Mouse (Mus musculus): ENCODE measurements around the gene Clta. TPM values are rescaled to one million over a fixed set of nuclear protein-coding genes. Genes with fewer than 3 reads are reported as not detected.

The Clta gene
- total and polyA plus RNA-seq, 3 experiments: 301 to 454 (median 450) TPM

DNA sequence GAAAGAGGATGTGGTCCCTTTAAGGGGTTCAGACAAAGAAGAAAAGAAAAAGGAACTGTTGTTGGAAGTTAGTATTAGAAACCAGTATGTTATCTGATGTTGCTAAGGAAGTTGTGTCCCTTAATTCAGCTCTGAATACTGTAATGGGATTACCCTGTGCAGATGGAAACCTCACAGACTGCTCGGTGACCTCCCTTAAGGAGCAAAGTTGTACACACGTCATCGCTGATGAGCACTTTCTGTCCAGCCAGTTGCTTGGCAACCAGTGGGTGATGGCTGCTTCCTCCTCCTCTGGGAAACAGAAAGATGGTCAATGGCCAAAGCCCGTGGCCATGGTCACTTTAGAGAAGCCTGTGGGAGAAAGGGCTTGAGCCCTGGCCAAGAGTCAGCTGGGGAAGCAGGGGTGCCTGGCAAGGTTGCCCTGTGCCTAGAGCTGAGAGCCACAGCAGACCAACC, 30.7 kb upstream of the Clta start:
- Histone ChIP-seq H3K36me3 (replicated peaks in 1 of 2; ENCODE audit: control insufficient read depth in 1 of 2, insufficient read depth in 1 of 2, low read length in 1 of 2) (peaks cover 16 to 52% of the 10 kb centered on the region in 2 experiments), H3K9ac (ENCODE audit: insufficient read depth, low read depth) (peak overlapping the region; percentile 29; the same call in 1 of the 2 replicates), H3K27me3 (replicated peaks) (no peaks in the 10 kb centered on the region), H3K27ac (ENCODE audit: insufficient read depth, low read depth) (peak overlapping the region; percentile 71), H3K9me3 (replicated peaks; ENCODE audit: low read length) (no peaks in the 10 kb centered on the region), H3K4me2 (ENCODE audit: insufficient read depth, low read depth, poor library complexity, severe bottlenecking) (peak overlapping the region; percentile 25; the same call in 1 of the 2 replicates), H3K4me1 (ENCODE audit: control insufficient read depth in 1 of 2, insufficient read depth in 2 of 2) (peaks cover 41 to 84% of the 10 kb centered on the region in 2 experiments), H3K4me3 (replicated peaks in 1 of 3; ENCODE audit: low read depth in 2 of 3, low read length in 2 of 3, poor library complexity in 1 of 3) (no peak overlapping the region), H3K79me2 (replicated peaks; ENCODE audit: control insufficient read depth, extremely low read depth, insufficient read depth, poor library complexity, severe bottlenecking) (peaks cover 3% of the 10 kb centered on the region; the same call in 1 of the 2 replicates)
- dilution Hi-C loops (cut with MboI; ENCODE audit: extremely low pct_ligation_motif_present, extremely low pct_unique_long_range_greater_than_20kb, low sequenced_read_pairs) (no loop called here), in situ Hi-C loops (cut with MboI; ENCODE audit: low pct_ligation_motif_present, low pct_unique_long_range_greater_than_20kb, low sequenced_read_pairs) (no loop called here)
- no peak for TF ChIP-seq NELFE (IDR thresholded peaks at IDR 0.05; ENCODE audit: low read depth, low read length)
- peak; percentile 66 for TF ChIP-seq ETS1 (conservative IDR thresholded peaks at IDR 0.05; ENCODE audit: low read depth, low read length)
- no peak for TF ChIP-seq MYC (IDR thresholded peaks at IDR 0.05; ENCODE audit: low read depth, low read length)
- TF ChIP-seq PAX5 (IDR thresholded peaks at IDR 0.05; ENCODE audit: low read length): no peak
- TF ChIP-seq EP300 (IDR thresholded peaks at IDR 0.05; ENCODE audit: low read length): peak; percentile 70
- TF ChIP-seq POLR2A (IDR thresholded peaks at IDR 0.05; ENCODE audit: low read depth, low read length): no peak
- TF ChIP-seq IRF4 (IDR thresholded peaks at IDR 0.05; ENCODE audit: low read depth, low read length): 0 out of 2 replicates have a peak, but pooled peaks have one; percentile 9
- no peak for TF ChIP-seq ZKSCAN1 (IDR thresholded peaks at IDR 0.05; ENCODE audit: borderline replicate concordance, low read depth, low read length)
- no peak for TF ChIP-seq SIN3A (IDR thresholded peaks at IDR 0.05; ENCODE audit: low read length)
- TF ChIP-seq TCF12 (IDR thresholded peaks at IDR 0.05; ENCODE audit: low read depth, low read length): no peak
- peak; percentile 83 for DNase-seq (ENCODE audit: extremely low read depth)

DNA sequence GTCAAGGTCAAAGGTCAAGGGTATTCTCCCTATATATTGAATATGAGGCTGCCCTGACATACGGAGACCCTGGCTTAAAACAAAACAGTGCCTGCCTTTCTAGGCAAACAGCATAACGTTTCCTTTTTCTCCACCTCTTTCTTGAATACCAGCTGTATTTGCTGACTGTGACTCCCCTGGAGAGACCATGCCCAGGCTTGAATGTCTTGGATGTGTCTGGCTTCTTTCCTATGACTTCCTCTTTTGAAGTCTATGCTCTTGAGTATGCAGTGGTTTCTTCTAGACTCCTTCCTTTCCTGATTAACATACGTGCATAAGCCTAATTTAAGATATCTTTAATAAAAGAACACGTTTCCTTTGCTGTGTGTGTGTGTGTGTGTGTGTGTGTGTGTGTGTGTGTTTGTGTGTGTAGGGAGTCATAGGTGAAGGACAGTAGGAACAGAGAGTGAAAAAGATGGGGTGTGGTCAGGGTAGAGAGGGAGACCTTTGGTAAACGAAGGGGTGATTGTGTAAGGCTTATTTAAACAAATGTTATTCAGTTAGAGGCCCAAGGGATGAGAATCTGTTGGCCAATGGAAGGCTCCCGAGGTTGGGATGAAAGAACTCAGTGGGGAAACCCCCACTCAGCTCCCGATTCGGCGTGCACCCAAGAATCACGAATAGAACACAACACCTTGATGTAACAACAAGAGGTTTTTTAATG, 29.2 kb upstream of the Clta start:
- Histone ChIP-seq H3K4me1 (ENCODE audit: control insufficient read depth in 1 of 2, insufficient read depth in 2 of 2) (peaks cover 42 to 87% of the 10 kb centered on the region in 2 experiments), H3K79me2 (replicated peaks; ENCODE audit: control insufficient read depth, extremely low read depth, insufficient read depth, poor library complexity, severe bottlenecking) (peaks cover 3% of the 10 kb centered on the region; the same call in 1 of the 2 replicates), H3K9me3 (replicated peaks; ENCODE audit: low read length) (no peaks in the 10 kb centered on the region), H3K27ac (ENCODE audit: insufficient read depth, low read depth) (peak overlapping the region; percentile 86), H3K27me3 (replicated peaks) (no peaks in the 10 kb centered on the region), H3K4me3 (replicated peaks in 1 of 3; ENCODE audit: low read depth in 2 of 3, low read length in 2 of 3, poor library complexity in 1 of 3) (peak overlapping the region in 1 of 3 experiments; percentile 21), H3K9ac (ENCODE audit: insufficient read depth, low read depth) (no peak overlapping the region), H3K4me2 (ENCODE audit: insufficient read depth, low read depth, poor library complexity, severe bottlenecking) (peak overlapping the region; percentile 11; the same call in 1 of the 2 replicates), H3K36me3 (replicated peaks in 1 of 2; ENCODE audit: control insufficient read depth in 1 of 2, insufficient read depth in 1 of 2, low read length in 1 of 2) (peaks cover 21 to 64% of the 10 kb centered on the region in 2 experiments)
- dilution Hi-C loops (cut with MboI; ENCODE audit: extremely low pct_ligation_motif_present, extremely low pct_unique_long_range_greater_than_20kb, low sequenced_read_pairs): no loop called here
- in situ Hi-C loops (cut with MboI; ENCODE audit: low pct_ligation_motif_present, low pct_unique_long_range_greater_than_20kb, low sequenced_read_pairs): loop anchor here (25.0 kb wide), 1 partner anchor 238 kb away; the partner anchor contains the start of genes Hrct1 and Spaar
- TF ChIP-seq ZKSCAN1 (IDR thresholded peaks at IDR 0.05; ENCODE audit: borderline replicate concordance, low read depth, low read length) (no peak), EP300 (IDR thresholded peaks at IDR 0.05; ENCODE audit: low read length) (no peak), E2F4 (IDR thresholded peaks at IDR 0.05; ENCODE audit: insufficient replicate concordance, low read depth, low read length) (no peak), RAD21 (IDR thresholded peaks at IDR 0.05; ENCODE audit: low read depth, low read length) (no peak), NELFE (IDR thresholded peaks at IDR 0.05; ENCODE audit: low read depth, low read length) (no peak), MAZ (IDR thresholded peaks at IDR 0.05; ENCODE audit: low read depth, low read length) (no peak), KAT2A (IDR thresholded peaks at IDR 0.05; ENCODE audit: insufficient replicate concordance, low read length) (no peak), POLR2A (IDR thresholded peaks at IDR 0.05; ENCODE audit: low read depth, low read length) (no peak), TCF12 (IDR thresholded peaks at IDR 0.05; ENCODE audit: low read depth, low read length) (no peak), PAX5 (IDR thresholded peaks at IDR 0.05; ENCODE audit: low read length) (no peak), MEF2A (IDR thresholded peaks at IDR 0.05; ENCODE audit: borderline replicate concordance, low read depth, low read length) (no peak), MXI1 (IDR thresholded peaks at IDR 0.05; ENCODE audit: low read depth, low read length) (no peak)
- DNase-seq (ENCODE audit: extremely low read depth): no peak

All from CH12.LX (cell line).